Comparison of ENCODE assay signal across 14 mouse cellular contexts in genomic region chr7:144687663-144688381, GRCm38 (mm10).
DNase-seq lines count a peak whose midpoint lies in the region; ATAC-seq and TF ChIP-seq lines count a peak whose summit lies in the region.
"Had no signal": no experiment of that assay in that cellular context is flagged by ENCODE, and none has a peak within 500 bp of the region (broad histone marks: within the 10 kb centered on the region; RNA-seq: fewer than 3 reads in every experiment).

No protein-coding gene starts in this region.

- H3K9ac ChIP-seq in heart, embryonic 11.5 days (ENCODE audit: low read depth, low read length), result no peak overlapping the region
- H3K9ac ChIP-seq in liver, embryonic 12.5 days, result no peak overlapping the region
- H3K9ac ChIP-seq in liver, postnatal 0 days (replicated peaks), result no peak overlapping the region
- H3K9ac ChIP-seq in midbrain, embryonic 13.5 days (replicated peaks), result no peak overlapping the region
- no peak overlapping the region for H3K9ac ChIP-seq in midbrain, postnatal 0 days (replicated peaks; ENCODE audit: low read length, poor library complexity, severe bottlenecking)
- H3K9ac ChIP-seq: forebrain, embryonic 12.5 days had no signal

- no peaks in the 10 kb centered on the region for H3K9me3 ChIP-seq in heart, embryonic 11.5 days (replicated peaks; ENCODE audit: control insufficient read depth, low read length)
- no peaks in the 10 kb centered on the region for H3K9me3 ChIP-seq in liver, embryonic 12.5 days (replicated peaks)
- no peaks in the 10 kb centered on the region for H3K9me3 ChIP-seq in liver, postnatal 0 days (ENCODE audit: low read length)
- H3K9me3 ChIP-seq in midbrain, embryonic 13.5 days, result no peaks in the 10 kb centered on the region
- no peaks in the 10 kb centered on the region for H3K9me3 ChIP-seq in midbrain, postnatal 0 days (ENCODE audit: low read length)

- no peak for TF ChIP-seq EP300 in liver, postnatal 0 days (IDR thresholded peaks at IDR 0.05; ENCODE audit: low read depth)

- WGBS in heart, embryonic 11.5 days (ENCODE audit: insufficient replicate concordance), result 89% methylated on average over 2 of the region's 2 CpGs
- 70% methylated on average over 2 of the region's 2 CpGs for WGBS in liver, embryonic 12.5 days (ENCODE audit: insufficient replicate concordance)
- 75% methylated on average over 2 of the region's 2 CpGs for WGBS in liver, postnatal 0 days (ENCODE audit: insufficient replicate concordance)
- WGBS in midbrain, embryonic 13.5 days, result 96% methylated on average over 2 of the region's 2 CpGs
- WGBS in midbrain, postnatal 0 days, result 100% methylated on average over 2 of the region's 2 CpGs

- TF ChIP-seq CTCF in liver, postnatal 0 days (IDR thresholded peaks at IDR 0.05; ENCODE audit: low read depth), result no peak
- no peak for TF ChIP-seq CTCF in midbrain, postnatal 0 days (IDR thresholded peaks at IDR 0.05)

- intact Hi-C loops in heart, postnatal 14 days (cut with DNase I), result no loop called here

- H3K36me3 ChIP-seq in heart, embryonic 11.5 days (ENCODE audit: control insufficient read depth, insufficient read depth, low read length), result no peaks in the 10 kb centered on the region
- H3K36me3 ChIP-seq in liver, embryonic 12.5 days, result no peaks in the 10 kb centered on the region
- no peaks in the 10 kb centered on the region for H3K36me3 ChIP-seq in liver, postnatal 0 days (replicated peaks; ENCODE audit: insufficient read depth, low read length)
- H3K36me3 ChIP-seq in midbrain, embryonic 13.5 days, result no peaks in the 10 kb centered on the region
- no peaks in the 10 kb centered on the region for H3K36me3 ChIP-seq in midbrain, postnatal 0 days (ENCODE audit: insufficient read depth, low read length)
- H3K36me3 ChIP-seq: forebrain, embryonic 12.5 days had no signal

- H3K27me3 ChIP-seq in heart, embryonic 11.5 days (ENCODE audit: control insufficient read depth, insufficient read depth, low read length), result 0 out of 2 replicates have a peak, but pooled peaks cover under 1% of the 10 kb centered on the region
- H3K27me3 ChIP-seq in liver, embryonic 12.5 days (replicated peaks), result 0 out of 2 replicates have a peak, but pooled peaks cover 8% of the 10 kb centered on the region
- no peaks in the 10 kb centered on the region for H3K27me3 ChIP-seq in liver, postnatal 0 days (ENCODE audit: insufficient read depth, low read length)
- no peaks in the 10 kb centered on the region for H3K27me3 ChIP-seq in midbrain, embryonic 13.5 days
- H3K27me3 ChIP-seq in midbrain, postnatal 0 days (ENCODE audit: insufficient read depth, low read length), result no peaks in the 10 kb centered on the region
- H3K27me3 ChIP-seq: forebrain, embryonic 12.5 days had no signal

- ATAC-seq in heart, embryonic 11.5 days (replicated peaks; ENCODE audit: insufficient number of reproducible peaks, low FRiP score, low TSS enrichment), result peak; percentile 28; the same call in 1 of the 2 replicates
- peak; percentile 30; the same call in 1 of the 2 replicates for ATAC-seq in liver, embryonic 12.5 days
- no peak for ATAC-seq in liver, postnatal 0 days
- peak; percentile 58; the same call in 1 of the 2 replicates for ATAC-seq in midbrain, embryonic 13.5 days
- no peak for ATAC-seq in midbrain, postnatal 0 days (ENCODE audit: low FRiP score)

- DNase-seq in heart, postnatal 14 days, result no peak
- no peak for DNase-seq in liver, postnatal 0 days
- DNase-seq in midbrain, postnatal 0 days (ENCODE audit: low spot score), result no peak
- DNase-seq in cerebellum, adult 9-11 months, result no peak
- DNase-seq: B cell, adult 2 months; cerebellum, postnatal 36 days; liver; thymus, postnatal 14 days had no signal

- no peak overlapping the region for H3K27ac ChIP-seq in heart, embryonic 11.5 days (ENCODE audit: low read depth, low read length)
- no peak overlapping the region for H3K27ac ChIP-seq in liver, embryonic 12.5 days
- H3K27ac ChIP-seq in liver, postnatal 0 days (ENCODE audit: low read depth), result no peak overlapping the region
- H3K27ac ChIP-seq in midbrain, embryonic 13.5 days, result no peak overlapping the region
- no peak overlapping the region for H3K27ac ChIP-seq in midbrain, postnatal 0 days (ENCODE audit: low read depth, low read length)
- H3K27ac ChIP-seq: forebrain, embryonic 12.5 days; kidney, postnatal 0 days had no signal

- no peak overlapping the region for H3K4me2 ChIP-seq in heart, embryonic 11.5 days
- H3K4me2 ChIP-seq in liver, embryonic 12.5 days, result no peak overlapping the region
- no peak overlapping the region for H3K4me2 ChIP-seq in liver, postnatal 0 days (ENCODE audit: low read depth, low read length)
- no peak overlapping the region for H3K4me2 ChIP-seq in midbrain, embryonic 13.5 days (replicated peaks)
- no peak overlapping the region for H3K4me2 ChIP-seq in midbrain, postnatal 0 days (ENCODE audit: low read depth, low read length, poor library complexity, severe bottlenecking)
- H3K4me2 ChIP-seq: forebrain, embryonic 12.5 days had no signal

- peaks cover 17% of the 10 kb centered on the region for H3K4me1 ChIP-seq in heart, embryonic 11.5 days (ENCODE audit: control insufficient read depth, insufficient read depth, low read length)
- H3K4me1 ChIP-seq in liver, embryonic 12.5 days, result 0 out of 2 replicates have a peak, but pooled peaks cover 6% of the 10 kb centered on the region
- H3K4me1 ChIP-seq in liver, postnatal 0 days (ENCODE audit: insufficient read depth), result no peaks in the 10 kb centered on the region
- H3K4me1 ChIP-seq in midbrain, embryonic 13.5 days (replicated peaks), result peaks cover 23% of the 10 kb centered on the region; the same call in 1 of the 2 replicates
- H3K4me1 ChIP-seq in midbrain, postnatal 0 days (ENCODE audit: insufficient read depth, low read length), result 0 out of 2 replicates have a peak, but pooled peaks cover 3% of the 10 kb centered on the region

- H3K4me3 ChIP-seq in heart, embryonic 11.5 days (ENCODE audit: low read depth, low read length), result no peak overlapping the region
- no peak overlapping the region for H3K4me3 ChIP-seq in liver, embryonic 12.5 days
- no peak overlapping the region for H3K4me3 ChIP-seq in liver, postnatal 0 days (ENCODE audit: low read depth, low read length)
- H3K4me3 ChIP-seq in midbrain, embryonic 13.5 days (replicated peaks), result no peak overlapping the region
- H3K4me3 ChIP-seq in midbrain, postnatal 0 days (ENCODE audit: low read depth, low read length), result no peak overlapping the region
- H3K4me3 ChIP-seq: forebrain, embryonic 12.5 days; myocyte had no signal

Comparison
In these comparisons a context has a peak if more than half of its experiments do, and no peak if none do; other contexts are left out.
1. ATAC-seq: peak in heart, embryonic 11.5 days (single experiment), liver, embryonic 12.5 days (single experiment) and midbrain, embryonic 13.5 days (single experiment); none in liver, postnatal 0 days (single experiment) and midbrain, postnatal 0 days (single experiment).